Mouse (Mus musculus) spleen, postnatal 36 days (tissue): ENCODE results near the gene G6pc2.

Experiments
- DNase-seq, 2 experiments: peaks; one replicate each; pipeline ENCODE4 v3.0.0; 2022; ENCODE audit warnings: low spot score in 2 of 2, mixed read lengths in 1 of 2

G6pc2 gene

DNA sequence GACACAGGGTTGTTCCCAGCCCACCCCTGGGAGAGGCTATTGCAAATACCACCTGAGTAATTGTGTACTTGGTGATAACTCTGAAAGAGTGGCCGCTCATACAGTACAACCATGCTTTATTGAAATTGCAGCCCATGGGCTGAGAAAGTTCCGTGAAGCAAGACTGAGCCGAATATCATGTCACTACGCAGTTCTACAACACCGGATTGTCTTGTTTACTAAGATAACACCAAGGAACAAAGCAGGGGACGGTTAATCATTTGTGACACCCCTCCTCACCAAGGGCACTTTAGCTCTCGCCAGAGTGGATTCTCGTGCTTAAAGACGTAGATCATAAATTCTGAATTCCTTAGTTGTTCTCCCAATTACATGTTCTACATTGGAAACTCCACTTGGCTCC lies 28.4 kb downstream of the G6pc2 start:
- DNase-seq, result no peak

DNA sequence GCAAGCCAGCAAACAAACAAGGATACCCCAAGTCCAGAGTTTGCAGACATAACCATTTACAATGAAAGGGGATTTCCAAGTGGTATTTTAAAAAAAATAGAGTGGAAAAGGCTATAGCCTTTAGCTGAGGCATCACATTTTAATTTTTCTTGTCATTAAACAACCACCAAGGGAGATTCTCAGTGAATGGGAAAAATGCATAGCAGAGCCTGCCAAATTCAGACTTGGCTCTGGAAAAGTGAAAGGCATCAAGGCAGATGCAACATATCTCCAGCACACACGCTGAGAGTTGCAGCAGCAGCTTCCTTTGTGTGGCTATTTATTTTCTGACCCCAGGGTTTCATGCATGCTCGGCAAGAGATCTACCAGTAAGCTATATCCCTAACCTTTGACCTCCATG lies 34.1 kb downstream of the G6pc2 start:
- no peak for DNase-seq

DNA sequence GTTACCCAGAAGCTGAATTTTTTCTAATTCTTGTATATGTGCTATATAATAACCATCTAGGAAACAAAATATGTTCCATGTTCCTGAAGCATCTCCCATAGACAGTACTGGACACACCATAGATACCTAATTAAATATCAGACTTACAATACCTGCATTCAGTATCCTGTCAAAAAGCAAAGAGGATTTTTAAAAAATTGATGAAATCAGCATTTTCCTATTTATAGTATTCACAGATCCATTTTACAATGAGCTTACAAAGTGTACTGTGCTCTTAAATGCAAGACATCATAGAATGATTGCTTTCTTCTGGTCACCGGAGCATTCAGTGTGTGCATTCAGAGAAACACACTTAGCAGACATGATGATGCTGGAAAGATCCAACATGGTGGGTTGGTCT lies 36.2 kb downstream of the G6pc2 start:
- no peak for DNase-seq

DNA sequence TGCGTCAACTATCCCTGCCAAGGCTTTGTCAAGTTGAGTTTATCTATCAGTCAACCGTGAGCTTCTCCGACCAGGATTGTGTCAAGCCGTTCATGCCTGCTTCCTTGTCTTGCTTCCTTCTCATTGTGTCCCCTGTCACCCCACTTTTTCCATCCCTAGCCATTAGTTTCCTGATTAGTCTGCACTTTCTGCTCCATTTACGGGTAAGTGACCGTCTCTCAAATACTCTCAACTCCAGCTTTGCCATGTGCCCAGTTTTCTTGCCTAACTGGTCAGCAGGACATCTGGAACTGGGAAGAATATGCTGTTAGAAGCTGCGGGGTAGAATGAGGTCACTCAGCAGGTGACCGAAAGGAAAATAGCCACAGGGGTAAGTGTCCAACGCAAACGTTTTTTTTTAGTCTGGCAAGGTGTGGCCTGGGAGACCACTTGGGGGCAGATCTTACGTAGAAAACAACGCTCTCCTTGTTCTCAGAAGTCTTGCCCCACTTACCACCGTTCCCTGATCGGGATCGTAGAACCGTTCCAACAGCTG lies 37.4 kb downstream of the G6pc2 start:
- no peak for DNase-seq

DNA sequence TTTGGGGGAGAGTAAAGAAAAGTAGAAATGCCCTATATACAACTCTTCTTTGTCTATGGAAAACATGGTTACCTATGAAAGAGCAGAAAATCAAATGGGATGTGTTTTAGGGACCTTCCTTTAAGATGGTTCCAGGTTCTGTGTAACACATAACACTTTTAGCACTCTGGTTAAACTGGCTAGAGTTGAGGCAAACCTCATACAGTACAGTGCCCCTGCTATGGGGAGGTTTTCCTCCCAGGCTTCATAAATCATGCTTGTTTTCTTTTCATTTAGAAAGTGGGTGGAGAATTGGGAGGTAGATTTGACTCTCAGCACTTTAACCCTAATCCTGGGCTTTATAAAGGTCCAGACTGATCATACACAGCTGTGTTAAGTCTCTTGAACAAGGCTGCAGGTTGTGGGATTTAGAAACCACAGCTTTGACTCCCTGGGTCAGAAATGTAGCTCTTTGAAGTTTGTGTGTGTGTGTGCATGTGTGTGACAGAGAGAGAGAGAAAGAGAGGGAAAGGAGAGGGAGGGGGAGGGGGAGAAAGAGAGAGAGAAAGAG lies 53.3 kb downstream of the G6pc2 start:
- no peak for DNase-seq

DNA sequence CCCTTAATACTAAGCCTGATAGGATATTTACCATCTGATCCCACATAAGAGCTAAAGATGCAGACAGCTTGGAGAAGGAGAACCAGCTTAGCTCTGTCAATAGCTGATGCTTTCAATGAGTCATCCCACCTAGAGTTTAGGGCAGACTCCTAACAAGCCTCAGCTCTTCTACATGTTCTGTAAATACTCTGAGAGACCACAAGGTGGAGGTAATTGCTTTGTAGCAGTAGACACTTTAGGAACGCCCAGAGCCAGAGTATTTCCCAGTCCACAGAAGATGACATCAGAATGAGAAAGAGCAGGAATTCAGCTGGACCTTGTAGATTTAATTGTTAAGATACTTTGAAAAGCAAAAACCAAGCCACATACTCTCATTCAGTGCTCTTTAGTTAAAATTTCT lies 65.0 kb downstream of the G6pc2 start:
- DNase-seq, result no peak
